Mouse (Mus musculus): ENCODE data around the gene Mfap3. TPM values are rescaled to one million over a fixed set of nuclear protein-coding genes. Genes with fewer than 3 reads are reported as not detected.
A peak's percentile ranks its signal among the peaks of the same experiment; 100 is the strongest.

Gene Mfap3
- polyA plus RNA-seq, 1 experiment from 2014 or later, result 56.4 TPM

- ATAC-seq (ENCODE audit: insufficient number of reproducible peaks, insufficient read depth, low FRiP score, low TSS enrichment, low read depth), result no peak
- Histone ChIP-seq H3K4me3 (replicated peaks) (no peak overlapping the region), H3K9me3 (no peaks in the 10 kb centered on the region), H3K9ac (replicated peaks) (no peak overlapping the region), H3K4me2 (no peak overlapping the region), H3K36me3 (peaks cover 91% of the 10 kb centered on the region), H3K27me3 (no peaks in the 10 kb centered on the region), H3K4me1 (replicated peaks) (no peaks in the 10 kb centered on the region), H3K27ac (no peak overlapping the region)
- WGBS, result 92% methylated on average over 5 of the region's 5 CpGs
These were observed 15.3 kb upstream of the Mfap3 start for GRCm38 (mm10) chr11:57503155-57503554.

- H3K4me2 ChIP-seq, result no peak overlapping the region
- H3K9ac ChIP-seq (replicated peaks), result no peak overlapping the region
- H3K27ac ChIP-seq, result no peak overlapping the region
- no peaks in the 10 kb centered on the region for H3K4me1 ChIP-seq (replicated peaks)
- 49% methylated on average over 6 of the region's 6 CpGs for WGBS
- H3K36me3 ChIP-seq, result peaks cover 88% of the 10 kb centered on the region
- no peaks in the 10 kb centered on the region for H3K9me3 ChIP-seq
- ATAC-seq (ENCODE audit: insufficient number of reproducible peaks, insufficient read depth, low FRiP score, low TSS enrichment, low read depth), result no peak
- H3K4me3 ChIP-seq (replicated peaks), result no peak overlapping the region
- no peaks in the 10 kb centered on the region for H3K27me3 ChIP-seq
These were observed 11.6 kb upstream of the Mfap3 start for GRCm38 (mm10) chr11:57506899-57507298.

GRCm38 (mm10) chr11:57515218-57515617, 3.2 kb upstream of the Mfap3 start:
- no peak overlapping the region for H3K27ac ChIP-seq
- peaks cover 41% of the 10 kb centered on the region for H3K36me3 ChIP-seq
- H3K9me3 ChIP-seq, result no peaks in the 10 kb centered on the region
- no peaks in the 10 kb centered on the region for H3K27me3 ChIP-seq
- WGBS, result 95% methylated on average over 5 of the region's 5 CpGs
- no peak overlapping the region for H3K9ac ChIP-seq (replicated peaks)
- H3K4me3 ChIP-seq (replicated peaks), result no peak overlapping the region
- H3K4me2 ChIP-seq, result no peak overlapping the region
- H3K4me1 ChIP-seq (replicated peaks), result peaks cover 12% of the 10 kb centered on the region
- no peak for ATAC-seq (ENCODE audit: insufficient number of reproducible peaks, insufficient read depth, low FRiP score, low TSS enrichment, low read depth)

DNA sequence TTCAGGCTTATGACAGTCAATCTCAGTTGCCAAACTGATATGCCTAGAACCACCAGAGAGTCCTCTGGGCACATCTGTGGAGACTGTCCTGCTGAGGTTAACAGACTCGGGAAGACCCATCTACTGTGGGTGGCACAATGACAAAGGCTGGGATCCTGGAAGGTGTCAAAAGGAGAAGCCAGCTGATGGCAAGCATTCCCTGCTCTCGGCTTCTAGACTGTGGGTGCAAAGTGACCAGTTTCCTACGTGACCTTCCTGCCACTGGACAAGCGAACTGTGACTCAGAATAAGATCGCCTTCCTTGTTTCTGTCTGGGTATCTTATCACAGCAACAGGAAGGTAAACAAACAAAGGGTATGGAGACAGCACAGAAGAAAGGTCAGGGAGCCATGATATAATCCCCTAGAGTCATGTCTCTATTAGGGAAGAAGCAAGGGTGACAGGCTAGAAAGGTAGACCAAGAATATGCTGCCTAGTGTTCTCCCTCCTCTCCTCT, 1.5 kb upstream of the Mfap3 start:
- Histone ChIP-seq H3K9ac (replicated peaks) (no peak overlapping the region), H3K9me3 (no peaks in the 10 kb centered on the region), H3K4me2 (peak overlapping the region; percentile 69; the same call in 1 of the 2 replicates), H3K36me3 (peaks cover 41% of the 10 kb centered on the region), H3K4me1 (replicated peaks) (peaks cover 12% of the 10 kb centered on the region), H3K4me3 (replicated peaks) (0 out of 2 replicates have a peak overlapping the region, but pooled peaks have one; percentile 87), H3K27ac (no peak overlapping the region), H3K27me3 (no peaks in the 10 kb centered on the region)
- ATAC-seq (ENCODE audit: insufficient number of reproducible peaks, insufficient read depth, low FRiP score, low TSS enrichment, low read depth), result no peak
- WGBS, result 72% methylated on average over 5 of the region's 5 CpGs

DNA sequence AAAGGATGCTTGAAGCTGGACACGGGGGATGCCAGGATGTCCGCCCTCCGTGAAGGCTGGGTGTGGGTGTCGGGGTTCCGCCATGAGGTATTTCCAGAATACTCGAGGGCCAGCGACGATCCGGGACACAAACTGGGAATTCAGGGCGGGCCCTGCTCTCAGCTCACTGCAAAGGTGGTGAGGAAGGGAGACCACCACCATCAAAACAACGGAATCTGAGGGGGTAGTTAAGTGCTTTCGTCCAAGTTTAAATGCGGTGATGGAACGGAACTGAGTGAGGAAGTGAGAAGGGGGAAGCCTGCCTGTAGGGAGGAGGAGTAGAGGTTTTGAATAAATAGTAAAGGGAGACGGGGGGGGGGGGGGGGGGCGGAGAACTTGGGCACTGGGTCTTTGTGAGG, 286 bp downstream of the Mfap3 start:
- H3K4me3 ChIP-seq (replicated peaks), result peak overlapping the region; percentile 87
- WGBS, result 1% methylated on average over 16 of the region's 16 CpGs
- H3K9me3 ChIP-seq, result no peaks in the 10 kb centered on the region
- H3K4me1 ChIP-seq (replicated peaks), result peaks cover 12% of the 10 kb centered on the region
- no peaks in the 10 kb centered on the region for H3K27me3 ChIP-seq
- peak overlapping the region; percentile 81 for H3K9ac ChIP-seq (replicated peaks)
- peak overlapping the region; percentile 87 for H3K27ac ChIP-seq
- peak; percentile 58; the same call in 1 of the 2 replicates for ATAC-seq (ENCODE audit: insufficient number of reproducible peaks, insufficient read depth, low FRiP score, low TSS enrichment, low read depth)
- H3K36me3 ChIP-seq, result peaks cover 32% of the 10 kb centered on the region
- H3K4me2 ChIP-seq, result peak overlapping the region; percentile 69

DNA sequence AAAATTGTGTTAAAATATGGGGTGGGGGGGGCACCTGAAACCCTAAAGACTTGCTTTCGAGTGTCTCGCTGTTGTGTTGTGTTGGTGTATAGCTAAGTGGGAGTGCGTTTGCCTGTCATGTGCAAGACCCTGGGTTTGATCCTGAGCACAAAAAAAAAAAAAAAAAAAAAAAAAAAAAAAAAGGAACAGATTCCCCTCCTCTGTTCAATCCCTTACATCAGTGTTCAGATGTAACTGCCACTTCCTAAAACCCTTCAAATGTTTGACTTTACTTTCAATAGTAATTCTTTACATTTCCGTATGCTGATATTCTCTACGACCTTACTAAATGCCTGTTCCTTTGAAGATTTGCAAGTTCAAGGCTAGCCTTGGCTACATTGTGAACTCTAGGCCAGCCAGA, 840 bp downstream of the Mfap3 start:
- WGBS, result 75% methylated on average over 5 of the region's 5 CpGs
- Histone ChIP-seq H3K4me1 (replicated peaks) (peaks cover 12% of the 10 kb centered on the region), H3K4me3 (replicated peaks) (peak overlapping the region; percentile 87), H3K36me3 (peaks cover 28% of the 10 kb centered on the region), H3K4me2 (peak overlapping the region; percentile 69), H3K27ac (no peak overlapping the region), H3K9me3 (no peaks in the 10 kb centered on the region), H3K9ac (replicated peaks) (peak overlapping the region; percentile 81), H3K27me3 (no peaks in the 10 kb centered on the region)
- no peak for ATAC-seq (ENCODE audit: insufficient number of reproducible peaks, insufficient read depth, low FRiP score, low TSS enrichment, low read depth)

DNA sequence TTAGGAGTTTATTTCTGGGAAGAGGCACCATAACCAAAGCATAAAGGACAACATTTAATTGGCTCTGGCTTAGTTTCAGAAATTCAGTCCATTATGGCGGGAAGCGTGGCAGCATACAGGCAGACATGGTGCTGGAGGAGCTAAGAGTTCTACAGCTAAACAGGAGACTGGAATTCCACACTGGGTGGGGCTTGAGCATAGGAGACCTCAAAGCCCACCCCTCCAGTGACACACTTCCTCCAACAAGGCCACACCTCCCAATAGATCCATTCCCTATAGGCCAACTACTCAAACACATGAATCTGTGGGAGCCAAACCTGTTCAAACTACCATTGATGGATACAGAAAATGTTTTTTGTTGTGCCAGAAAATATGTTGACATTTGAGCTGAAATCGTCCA, 2.7 kb downstream of the Mfap3 start:
- no peak overlapping the region for H3K9ac ChIP-seq (replicated peaks)
- no peaks in the 10 kb centered on the region for H3K27me3 ChIP-seq
- no peak overlapping the region for H3K4me3 ChIP-seq (replicated peaks)
- peaks cover 28% of the 10 kb centered on the region for H3K36me3 ChIP-seq
- H3K4me1 ChIP-seq (replicated peaks), result peaks cover 12% of the 10 kb centered on the region
- H3K27ac ChIP-seq, result no peak overlapping the region
- no peak for ATAC-seq (ENCODE audit: insufficient number of reproducible peaks, insufficient read depth, low FRiP score, low TSS enrichment, low read depth)
- no peaks in the 10 kb centered on the region for H3K9me3 ChIP-seq
- H3K4me2 ChIP-seq, result no peak overlapping the region
- 92% methylated on average over 3 of the region's 3 CpGs for WGBS

GRCm38 (mm10) chr11:57522046-57522445, 3.6 kb downstream of the Mfap3 start:
- H3K9me3 ChIP-seq, result no peaks in the 10 kb centered on the region
- H3K27ac ChIP-seq, result no peak overlapping the region
- H3K4me2 ChIP-seq, result no peak overlapping the region
- ATAC-seq (ENCODE audit: insufficient number of reproducible peaks, insufficient read depth, low FRiP score, low TSS enrichment, low read depth), result no peak
- 91% methylated on average over 7 of the region's 7 CpGs for WGBS
- H3K4me1 ChIP-seq (replicated peaks), result peaks cover 9% of the 10 kb centered on the region
- H3K4me3 ChIP-seq (replicated peaks), result no peak overlapping the region
- H3K27me3 ChIP-seq, result no peaks in the 10 kb centered on the region
- H3K9ac ChIP-seq (replicated peaks), result no peak overlapping the region
- peaks cover 28% of the 10 kb centered on the region for H3K36me3 ChIP-seq

- H3K4me3 ChIP-seq (replicated peaks), result no peak overlapping the region
- no peak for ATAC-seq (ENCODE audit: insufficient number of reproducible peaks, insufficient read depth, low FRiP score, low TSS enrichment, low read depth)
- H3K9me3 ChIP-seq, result no peaks in the 10 kb centered on the region
- H3K4me1 ChIP-seq (replicated peaks), result 0 out of 2 replicates have a peak, but pooled peaks cover 2% of the 10 kb centered on the region
- H3K9ac ChIP-seq (replicated peaks), result no peak overlapping the region
- no peak overlapping the region for H3K27ac ChIP-seq
- no peaks in the 10 kb centered on the region for H3K27me3 ChIP-seq
- H3K36me3 ChIP-seq, result peaks cover 38% of the 10 kb centered on the region
- H3K4me2 ChIP-seq, result no peak overlapping the region
- 94% methylated on average over 3 of the region's 3 CpGs for WGBS
These were observed 5.0 kb downstream of the Mfap3 start for GRCm38 (mm10) chr11:57523418-57523817.

GRCm38 (mm10) chr11:57524597-57524996, 6.1 kb downstream of the Mfap3 start:
- Histone ChIP-seq H3K4me3 (replicated peaks) (no peak overlapping the region), H3K4me1 (replicated peaks) (no peaks in the 10 kb centered on the region), H3K27ac (no peak overlapping the region), H3K36me3 (peaks cover 50% of the 10 kb centered on the region), H3K4me2 (no peak overlapping the region), H3K27me3 (no peaks in the 10 kb centered on the region), H3K9me3 (no peaks in the 10 kb centered on the region), H3K9ac (replicated peaks) (no peak overlapping the region)
- no peak for ATAC-seq (ENCODE audit: insufficient number of reproducible peaks, insufficient read depth, low FRiP score, low TSS enrichment, low read depth)

DNA sequence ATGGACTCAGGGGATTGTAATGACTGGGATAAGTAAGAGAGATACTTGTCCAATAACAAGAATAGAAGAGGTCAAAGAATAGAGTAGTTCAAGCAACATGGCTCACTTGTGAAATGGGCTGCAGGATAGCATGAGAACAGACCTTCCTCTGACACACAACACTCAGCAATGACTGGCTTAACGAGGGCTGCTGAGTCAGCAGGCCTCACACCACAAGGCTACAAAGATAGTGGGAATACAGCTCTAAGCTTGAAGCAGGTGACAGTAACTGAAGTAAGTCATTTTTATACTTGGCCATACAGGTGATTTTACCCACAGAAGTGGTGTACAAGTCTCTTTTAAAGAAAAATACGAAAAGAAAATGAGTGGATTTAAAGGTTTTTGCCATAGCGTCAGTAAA, 7.4 kb downstream of the Mfap3 start:
- Histone ChIP-seq H3K27me3 (no peaks in the 10 kb centered on the region), H3K9ac (replicated peaks) (no peak overlapping the region), H3K27ac (no peak overlapping the region), H3K9me3 (no peaks in the 10 kb centered on the region), H3K4me2 (no peak overlapping the region), H3K36me3 (peaks cover 52% of the 10 kb centered on the region), H3K4me1 (replicated peaks) (no peaks in the 10 kb centered on the region), H3K4me3 (replicated peaks) (no peak overlapping the region)
- no peak for ATAC-seq (ENCODE audit: insufficient number of reproducible peaks, insufficient read depth, low FRiP score, low TSS enrichment, low read depth)
- WGBS, result 90% methylated on average over 3 of the region's 3 CpGs

- Histone ChIP-seq H3K4me2 (no peak overlapping the region), H3K27ac (no peak overlapping the region), H3K27me3 (no peaks in the 10 kb centered on the region), H3K4me1 (replicated peaks) (no peaks in the 10 kb centered on the region), H3K36me3 (peaks cover 53% of the 10 kb centered on the region), H3K9me3 (no peaks in the 10 kb centered on the region), H3K4me3 (replicated peaks) (no peak overlapping the region), H3K9ac (replicated peaks) (no peak overlapping the region)
- 86% methylated on average over 4 of the region's 4 CpGs for WGBS
- no peak for ATAC-seq (ENCODE audit: insufficient number of reproducible peaks, insufficient read depth, low FRiP score, low TSS enrichment, low read depth)
These were observed 9.0 kb downstream of the Mfap3 start for GRCm38 (mm10) chr11:57527506-57527905.

All from limb, embryonic 12.5 days (tissue).